7 mouse cellular contexts compared by ENCODE assay signal in the genomic region with DNA sequence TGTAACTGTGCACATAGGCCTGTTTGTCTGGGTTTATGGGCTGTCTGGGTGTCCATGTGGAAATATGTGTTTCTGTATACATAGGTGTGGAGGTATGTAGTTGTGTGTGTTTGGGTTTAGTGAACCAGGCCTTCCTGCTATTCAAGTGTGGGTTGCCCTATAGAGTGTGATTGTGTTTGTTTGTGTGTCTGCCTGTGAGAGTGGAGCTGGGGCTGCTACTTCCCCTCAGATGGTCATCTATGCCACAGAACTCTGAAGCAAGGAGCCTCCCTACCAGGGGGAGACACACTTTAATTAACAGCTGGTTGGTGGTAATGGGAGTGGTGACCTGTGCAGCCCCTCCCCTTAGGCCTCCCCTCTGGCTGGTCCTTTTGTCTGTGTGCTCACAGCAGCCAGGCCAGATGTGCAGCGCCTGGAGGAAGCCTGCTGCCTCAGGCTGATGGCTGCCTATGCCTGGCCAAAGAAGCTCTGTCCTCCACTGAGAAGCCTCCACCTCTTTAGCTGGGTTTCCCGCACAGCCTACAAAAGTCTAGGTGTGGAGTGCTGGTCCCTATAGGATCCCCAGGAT. TPM values are rescaled to one million over a fixed set of nuclear protein-coding genes. Genes with fewer than 3 reads are reported as not detected.
A peak's percentile ranks its signal among the peaks of the same experiment; 100 is the strongest.
DNase-seq lines count a peak whose midpoint lies in the region; ATAC-seq and TF ChIP-seq lines count a peak whose summit lies in the region.

No protein-coding gene starts in this region.

- WGBS in heart, embryonic 13.5 days: 35% methylated on average over 2 of the region's 2 CpGs
- 6% methylated on average over 2 of the region's 2 CpGs for WGBS in limb, embryonic 14.5 days
- WGBS in midbrain, postnatal 0 days: 15% methylated on average over 2 of the region's 2 CpGs

- no peaks in the 10 kb centered on the region for H3K9me3 ChIP-seq in heart, embryonic 13.5 days
- no peaks in the 10 kb centered on the region for H3K9me3 ChIP-seq in limb, embryonic 14.5 days (ENCODE audit: control insufficient read depth, low read length)
- no peaks in the 10 kb centered on the region for H3K9me3 ChIP-seq in midbrain, postnatal 0 days (ENCODE audit: low read length)

- H3K4me3 ChIP-seq in cortical plate, adult 2 months (ENCODE audit: insufficient read depth, low read length): peak overlapping the region; percentile 100
- H3K4me3 ChIP-seq in heart, embryonic 13.5 days: peak overlapping the region; percentile 76
- H3K4me3 ChIP-seq in limb, embryonic 14.5 days (replicated peaks; ENCODE audit: low read length): peak overlapping the region; percentile 72
- peak overlapping the region; percentile 66 for H3K4me3 ChIP-seq in midbrain, postnatal 0 days (ENCODE audit: low read depth, low read length)

- H3K27me3 ChIP-seq in heart, embryonic 13.5 days (replicated peaks): no peaks in the 10 kb centered on the region
- no peaks in the 10 kb centered on the region for H3K27me3 ChIP-seq in limb, embryonic 14.5 days (ENCODE audit: control insufficient read depth, insufficient read depth, low read length)
- no peaks in the 10 kb centered on the region for H3K27me3 ChIP-seq in midbrain, postnatal 0 days (ENCODE audit: insufficient read depth, low read length)

- peak overlapping the region; percentile 83 for H3K4me2 ChIP-seq in heart, embryonic 13.5 days
- H3K4me2 ChIP-seq in limb, embryonic 14.5 days (replicated peaks; ENCODE audit: low read depth, low read length, severe bottlenecking): peak overlapping the region; percentile 83
- H3K4me2 ChIP-seq in midbrain, postnatal 0 days (ENCODE audit: low read depth, low read length, poor library complexity, severe bottlenecking): peak overlapping the region; percentile 65

- H3K36me3 ChIP-seq in heart, embryonic 13.5 days: peaks cover 23% of the 10 kb centered on the region
- H3K36me3 ChIP-seq in limb, embryonic 14.5 days (ENCODE audit: control insufficient read depth, insufficient read depth, low read length): peaks cover 19% of the 10 kb centered on the region
- H3K36me3 ChIP-seq in midbrain, postnatal 0 days (ENCODE audit: insufficient read depth, low read length): peaks cover 4% of the 10 kb centered on the region

- peak overlapping the region; percentile 90 for H3K9ac ChIP-seq in heart, embryonic 13.5 days
- peak overlapping the region; percentile 63 for H3K9ac ChIP-seq in limb, embryonic 14.5 days (ENCODE audit: low read depth, low read length, severe bottlenecking)
- peak overlapping the region; percentile 79; the same call in 1 of the 2 replicates for H3K9ac ChIP-seq in midbrain, postnatal 0 days (replicated peaks; ENCODE audit: low read length, poor library complexity, severe bottlenecking)

- peak; percentile 58 for DNase-seq in ES-CJ7 (ENCODE audit: low read depth, low spot score)
- DNase-seq in limb, embryonic 14.5 days (ENCODE audit: low spot score): peak; percentile 15
- peak; percentile 2 for DNase-seq in midbrain, postnatal 0 days (ENCODE audit: low spot score)
- no peak for DNase-seq in urinary bladder, postnatal 36 days (ENCODE audit: low spot score in 2 of 2)
- DNase-seq in left cerebral cortex, postnatal 4 days: no peak

- intact Hi-C loops in left cerebral cortex, postnatal 4 days (cut with DNase I): no loop called here

- H3K4me1 ChIP-seq in cortical plate, adult 2 months (ENCODE audit: control insufficient read depth, insufficient read depth, low read length): peaks cover 2% of the 10 kb centered on the region; the same call in 1 of the 2 replicates
- peaks cover 37% of the 10 kb centered on the region for H3K4me1 ChIP-seq in heart, embryonic 13.5 days
- peaks cover 20% of the 10 kb centered on the region for H3K4me1 ChIP-seq in limb, embryonic 14.5 days (ENCODE audit: control insufficient read depth, insufficient read depth, low read length)
- 0 out of 2 replicates have a peak, but pooled peaks cover 7% of the 10 kb centered on the region for H3K4me1 ChIP-seq in midbrain, postnatal 0 days (ENCODE audit: insufficient read depth, low read length)

- no peak for TF ChIP-seq POLR2A in cortical plate, adult 2 months (IDR thresholded peaks at IDR 0.05; ENCODE audit: extremely low read depth, insufficient read depth, low read length)
- TF ChIP-seq POLR2A in limb, embryonic 14.5 days (IDR thresholded peaks at IDR 0.05; ENCODE audit: borderline replicate concordance, extremely low read depth, insufficient read depth, insufficient read length): no peak

- no peak for TF ChIP-seq CTCF in cortical plate, adult 2 months (IDR thresholded peaks at IDR 0.05; ENCODE audit: extremely low read depth, insufficient read depth, low read length)
- no peak for TF ChIP-seq CTCF in midbrain, postnatal 0 days (IDR thresholded peaks at IDR 0.05)

- no peak overlapping the region for H3K27ac ChIP-seq in cortical plate, adult 2 months (ENCODE audit: insufficient read depth, low read length)
- peak overlapping the region; percentile 77 for H3K27ac ChIP-seq in heart, embryonic 13.5 days (replicated peaks)
- peak overlapping the region; percentile 87 for H3K27ac ChIP-seq in limb, embryonic 14.5 days (replicated peaks; ENCODE audit: low read depth, low read length)
- peak overlapping the region; percentile 55 for H3K27ac ChIP-seq in midbrain, postnatal 0 days (ENCODE audit: low read depth, low read length)

- no peak for ATAC-seq in heart, embryonic 13.5 days (ENCODE audit: extremely low read depth, insufficient number of reproducible peaks, low FRiP score, low TSS enrichment)
- ATAC-seq in limb, embryonic 14.5 days (ENCODE audit: low FRiP score, low read depth): peak; percentile 27; the same call in 1 of the 2 replicates
- no peak for ATAC-seq in midbrain, postnatal 0 days (ENCODE audit: low FRiP score)

RNA-seq across cellular contexts. Expression of a gene that starts 0.9 kb away (rescaled TPM):
- 47.2 and 50.7 TPM in 2 replicates for polyA plus RNA-seq in cortical plate, adult 2 months (2012; rRNA removed)
- 39.3 and 41.8 TPM in 2 replicates for polyA plus RNA-seq in heart, embryonic 13.5 days (2015; fragmentation: Nextera tagmentation; extraction: Ambion mirVana)
- 269 and 309 TPM in 2 replicates for polyA plus RNA-seq in limb, embryonic 14.5 days (2012; rRNA removed)
- 80.6 and 102 TPM in 2 replicates for polyA plus RNA-seq in limb, embryonic 14.5 days (2014; fragmentation: Nextera tagmentation; extraction: Ambion mirVana)
- total RNA-seq in midbrain, postnatal 0 days (2014; rRNA removed): 56.3 and 78.3 TPM in 2 replicates
- polyA plus RNA-seq in midbrain, postnatal 0 days (2015; fragmentation: Nextera tagmentation; extraction: Ambion mirVana): 36.9 and 39.1 TPM in 2 replicates
- 10 to 100 TPM; 63.9 to 64.7 TPM for total RNA-seq in left cerebral cortex, postnatal 4 days (2021)

RNA-seq across cellular contexts. Expression of a gene that starts 30.6 kb away (rescaled TPM):
- 2.4 and 2.5 TPM in 2 replicates for polyA plus RNA-seq in cortical plate, adult 2 months (2012; rRNA removed)
- 2.1 and 3.0 TPM in 2 replicates for polyA plus RNA-seq in heart, embryonic 13.5 days (2015; fragmentation: Nextera tagmentation; extraction: Ambion mirVana)
- polyA plus RNA-seq in limb, embryonic 14.5 days (2012; rRNA removed): 3.5 TPM in 2 replicates
- 5.0 and 6.6 TPM in 2 replicates for polyA plus RNA-seq in limb, embryonic 14.5 days (2014; fragmentation: Nextera tagmentation; extraction: Ambion mirVana)
- total RNA-seq in midbrain, postnatal 0 days (2014; rRNA removed): 1.3 TPM in 2 replicates
- 1.2 TPM in 2 replicates for polyA plus RNA-seq in midbrain, postnatal 0 days (2015; fragmentation: Nextera tagmentation; extraction: Ambion mirVana)
- 1 to 10 TPM in 1 of 2 experiments, under 1 TPM in 1; 0.92 to 1.3 TPM for total RNA-seq in left cerebral cortex, postnatal 4 days (2021)

Comparison
In these comparisons a context has a peak if more than half of its experiments do, and no peak if none do; other contexts are left out.
1. DNase-seq: peak in ES-CJ7 (single experiment), limb, embryonic 14.5 days (single experiment) and midbrain, postnatal 0 days (single experiment); none in urinary bladder, postnatal 36 days (0 of 2) and left cerebral cortex, postnatal 4 days (single experiment).
2. Peak in every context shown above with its lines, with median percentiles within 50 percentile points of each other: H3K4me3 ChIP-seq, H3K4me2 ChIP-seq and H3K9ac ChIP-seq.